Mouse (Mus musculus): ENCODE data around the gene Fam189b.

DNA sequence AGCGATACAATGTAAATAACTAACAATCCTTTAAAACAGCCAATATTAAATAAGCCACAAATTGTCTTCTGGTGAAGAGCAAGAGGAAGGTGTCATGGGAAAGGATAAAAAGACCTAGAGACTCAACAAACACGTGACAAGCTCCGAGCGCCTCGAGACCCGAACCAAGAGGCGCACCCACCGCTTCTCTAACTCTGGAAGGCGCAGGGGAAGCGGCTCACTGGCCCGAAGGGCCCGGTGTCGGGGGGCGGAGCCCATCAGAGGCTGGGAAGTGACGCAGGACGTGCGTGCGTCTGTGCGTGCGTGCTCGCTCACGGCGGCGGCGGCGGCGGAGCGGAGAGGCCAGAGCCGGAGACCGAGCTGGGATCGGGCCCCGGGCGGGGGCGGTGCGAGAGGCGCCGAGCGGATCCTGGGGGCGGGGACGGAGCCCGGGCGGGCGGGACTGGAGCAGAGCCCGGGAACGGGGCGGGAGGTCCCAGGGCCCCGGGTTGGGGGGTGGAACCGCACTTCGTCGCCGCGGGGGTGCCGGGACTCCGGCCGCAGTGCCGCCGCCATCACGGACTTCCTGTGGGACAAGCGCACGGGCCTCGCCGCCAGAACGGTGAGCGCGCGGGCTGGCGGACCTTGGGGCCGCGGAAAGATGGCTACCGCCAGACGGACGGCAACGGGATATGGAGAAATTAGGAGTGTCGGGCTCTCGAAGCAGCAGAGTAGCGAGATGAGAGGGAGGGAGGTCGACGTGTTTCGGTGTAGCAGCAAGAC is 18.3 kb upstream of the Fam189b start, which contains the start of gene Clk2:
- no peak for TF ChIP-seq CTCF (IDR thresholded peaks at IDR 0.05; ENCODE audit: low read depth, low read length)
- peak; percentile 80 for TF ChIP-seq POLR2A (IDR thresholded peaks at IDR 0.05; ENCODE audit: extremely low read depth, insufficient read depth, low read length)

Data from liver, adult 2 months (tissue).